Mouse (Mus musculus): ENCODE measurements around the gene Ahnak. TPM values are rescaled to one million over a fixed set of nuclear protein-coding genes. Genes with fewer than 3 reads are reported as not detected.
"Not testable (repeated sequence)": the region's sequence is repeated elsewhere in the genome, so short reads cannot be mapped to it uniquely, and the experiment has no call there.

Ahnak gene
- polyA plus RNA-seq, 1 experiment = 177 TPM

DNA sequence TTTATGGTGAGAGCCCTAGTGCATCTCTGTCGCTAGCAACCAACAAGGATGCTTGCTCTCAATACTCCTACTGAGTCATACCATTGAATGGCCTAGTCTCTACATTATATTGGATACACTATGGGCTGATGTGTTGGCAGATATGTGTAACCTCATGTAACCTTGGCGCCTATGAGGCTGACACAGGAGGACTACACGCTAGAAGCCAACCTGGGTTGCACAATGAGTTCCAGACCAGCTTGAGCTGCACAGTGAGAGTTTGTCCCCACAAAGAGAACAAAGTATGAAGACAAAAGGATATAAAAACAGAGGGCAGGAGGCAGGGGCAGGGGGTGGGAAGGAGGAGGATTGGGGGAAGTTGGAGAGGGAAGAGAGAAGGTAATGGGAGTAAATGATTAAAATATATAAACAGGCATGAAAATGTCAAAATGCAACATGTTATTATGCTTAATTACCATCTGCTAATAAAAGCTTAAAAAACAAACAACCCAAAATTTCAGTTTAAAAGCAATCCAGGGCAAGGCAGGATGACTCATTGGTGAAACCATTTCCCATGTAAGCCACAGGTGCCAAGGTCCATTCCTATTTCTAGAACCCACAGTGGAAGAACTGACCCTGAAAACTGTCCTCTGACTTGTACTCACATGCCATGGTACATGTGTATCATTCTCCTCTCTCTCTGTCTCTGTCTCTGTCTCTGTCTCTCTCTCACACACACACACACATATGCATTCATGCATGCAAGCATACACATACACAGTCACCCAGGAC, 130.8 kb downstream of the Ahnak start:
- no peak overlapping the region for H3K4me3 ChIP-seq (ENCODE audit: insufficient read depth, low read depth, low read length)
- no peak overlapping the region for H3K27ac ChIP-seq (replicated peaks; ENCODE audit: low read depth, low read length)
- H3K4me1 ChIP-seq (ENCODE audit: control insufficient read depth, insufficient read depth, insufficient read length, low read length) = no peaks in the 10 kb centered on the region

DNA sequence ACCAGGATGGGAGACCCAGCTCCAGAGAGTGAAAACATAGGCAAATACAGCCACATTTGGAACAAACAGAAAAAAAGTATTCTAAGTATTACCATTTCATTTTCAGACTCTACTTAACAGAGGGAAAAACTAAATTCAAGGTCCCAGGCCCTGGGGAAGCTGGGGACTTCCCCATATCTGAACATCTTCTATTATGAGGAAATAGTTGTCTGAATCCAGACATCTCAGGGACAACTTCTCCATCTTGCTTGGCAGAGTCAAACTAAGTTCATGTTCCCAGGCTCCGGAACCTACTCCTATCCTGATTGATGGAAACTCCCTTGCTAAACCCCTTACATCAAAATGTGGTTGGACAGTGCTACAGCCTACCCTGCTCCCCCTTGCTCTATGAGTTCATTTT, 133.3 kb downstream of the Ahnak start:
- Histone ChIP-seq H3K4me3 (ENCODE audit: insufficient read depth, low read depth, low read length) (no peak overlapping the region), H3K27ac (replicated peaks; ENCODE audit: low read depth, low read length) (no peak overlapping the region), H3K4me1 (ENCODE audit: control insufficient read depth, insufficient read depth, insufficient read length, low read length) (no peaks in the 10 kb centered on the region)

DNA sequence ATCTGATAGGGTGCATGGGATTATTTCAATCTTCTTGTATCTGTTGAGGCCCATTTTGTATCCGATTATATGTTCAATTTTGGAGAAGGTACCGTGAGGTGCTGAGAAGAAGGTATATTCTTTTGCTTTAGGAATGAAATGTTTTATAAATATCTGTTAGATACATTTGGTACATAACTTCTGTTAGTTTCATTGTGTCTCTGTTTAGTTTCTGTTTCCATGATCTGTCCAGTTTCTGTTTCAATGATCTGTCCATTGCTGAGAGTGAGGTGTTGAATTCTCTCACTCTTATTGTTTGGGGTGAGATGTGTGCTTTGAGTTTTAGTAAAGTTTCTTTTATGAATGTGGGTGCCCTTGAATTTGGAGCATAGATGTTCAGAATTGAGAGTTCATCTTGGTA, 134.9 kb downstream of the Ahnak start:
- not testable (repeated sequence) for H3K4me1 ChIP-seq (ENCODE audit: control insufficient read depth, insufficient read depth, insufficient read length, low read length)

More for the DNA sequence above, 134.9 kb downstream of the Ahnak start:
- H3K4me3 ChIP-seq (ENCODE audit: insufficient read depth, low read depth, low read length); H3K27ac ChIP-seq (replicated peaks; ENCODE audit: low read depth, low read length): not testable (repeated sequence)

Other genes with a start within 250 kb of the Ahnak start
- gene 1700092M07Rik, start 248.6 kb upstream of the Ahnak start, polyA plus RNA-seq (2012; ENCODE audit: insufficient read depth, insufficient read length, missing spikeins) = not detected in 2 replicates
- 30.7 and 43.6 TPM in 2 replicates for gene Stx5a, start 247.9 kb upstream of the Ahnak start, polyA plus RNA-seq (2012; ENCODE audit: insufficient read depth, insufficient read length, missing spikeins)
- 51.6 and 58.1 TPM in 2 replicates for gene Nxf1, start 232.2 kb upstream of the Ahnak start, polyA plus RNA-seq (2012; ENCODE audit: insufficient read depth, insufficient read length, missing spikeins)
- gene Tmem223, start 218.3 kb upstream of the Ahnak start, polyA plus RNA-seq (2012; ENCODE audit: insufficient read depth, insufficient read length, missing spikeins) = 140 and 154 TPM in 2 replicates
- 34.0 and 34.8 TPM in 2 replicates for gene Tmem179b, start 214.8 kb upstream of the Ahnak start, polyA plus RNA-seq (2012; ENCODE audit: insufficient read depth, insufficient read length, missing spikeins)
- 4.2 and 8.6 TPM in 2 replicates for gene Taf6l, start 202.9 kb upstream of the Ahnak start, polyA plus RNA-seq (2012; ENCODE audit: insufficient read depth, insufficient read length, missing spikeins)
- gene Polr2g, start 190.7 kb upstream of the Ahnak start, polyA plus RNA-seq (2012; ENCODE audit: insufficient read depth, insufficient read length, missing spikeins) = 68.9 and 71.7 TPM in 2 replicates
- 1.2 and 2.8 TPM in 2 replicates for gene Zbtb3, start 186.7 kb upstream of the Ahnak start, polyA plus RNA-seq (2012; ENCODE audit: insufficient read depth, insufficient read length, missing spikeins)
- gene Ttc9c, start 170.0 kb upstream of the Ahnak start, polyA plus RNA-seq (2012; ENCODE audit: insufficient read depth, insufficient read length, missing spikeins) = 27.1 and 28.9 TPM in 2 replicates
- 31.0 and 31.1 TPM in 2 replicates for gene Hnrnpul2, start 169.3 kb upstream of the Ahnak start, polyA plus RNA-seq (2012; ENCODE audit: insufficient read depth, insufficient read length, missing spikeins)
- gene AC129217.1, start 159.5 kb upstream of the Ahnak start, polyA plus RNA-seq (2012; ENCODE audit: insufficient read depth, insufficient read length, missing spikeins) = 17.2 and 39.8 TPM in 2 replicates
- gene Bscl2, start 151.8 kb upstream of the Ahnak start, polyA plus RNA-seq (2012; ENCODE audit: insufficient read depth, insufficient read length, missing spikeins) = 212 and 233 TPM in 2 replicates
- gene Gng3, start 150.1 kb upstream of the Ahnak start, polyA plus RNA-seq (2012; ENCODE audit: insufficient read depth, insufficient read length, missing spikeins) = not detected in 2 replicates
- gene Lrrn4cl, start 138.5 kb upstream of the Ahnak start, polyA plus RNA-seq (2012; ENCODE audit: insufficient read depth, insufficient read length, missing spikeins) = 3.3 and 10.5 TPM in 2 replicates
- 188 and 228 TPM in 2 replicates for gene Ubxn1, start 117.8 kb upstream of the Ahnak start, polyA plus RNA-seq (2012; ENCODE audit: insufficient read depth, insufficient read length, missing spikeins)
- 88.3 and 93.3 TPM in 2 replicates for gene Uqcc3, start 108.4 kb upstream of the Ahnak start, polyA plus RNA-seq (2012; ENCODE audit: insufficient read depth, insufficient read length, missing spikeins)
- 11.9 and 20.2 TPM in 2 replicates for gene Lbhd1, start 105.6 kb upstream of the Ahnak start, polyA plus RNA-seq (2012; ENCODE audit: insufficient read depth, insufficient read length, missing spikeins)
- not detected in 2 replicates for gene Gm49403, start 105.4 kb upstream of the Ahnak start, polyA plus RNA-seq (2012; ENCODE audit: insufficient read depth, insufficient read length, missing spikeins)
- 36.6 and 59.8 TPM in 2 replicates for gene 1810009A15Rik, start 100.4 kb upstream of the Ahnak start, polyA plus RNA-seq (2012; ENCODE audit: insufficient read depth, insufficient read length, missing spikeins)
- 6.2 TPM in 1 of 2 replicates, not detected in the other for gene Gm49416, start 100.4 kb upstream of the Ahnak start, polyA plus RNA-seq (2012; ENCODE audit: insufficient read depth, insufficient read length, missing spikeins)
- gene Ints5, start 96.3 kb upstream of the Ahnak start, polyA plus RNA-seq (2012; ENCODE audit: insufficient read depth, insufficient read length, missing spikeins) = 4.8 and 5.9 TPM in 2 replicates
- gene Ganab, start 91.2 kb upstream of the Ahnak start, polyA plus RNA-seq (2012; ENCODE audit: insufficient read depth, insufficient read length, missing spikeins) = 49.7 and 56.8 TPM in 2 replicates
- gene B3gat3, start 68.9 kb upstream of the Ahnak start, polyA plus RNA-seq (2012; ENCODE audit: insufficient read depth, insufficient read length, missing spikeins) = 30.2 and 30.8 TPM in 2 replicates
- 4.5 and 11.4 TPM in 2 replicates for gene Rom1, start 59.9 kb upstream of the Ahnak start, polyA plus RNA-seq (2012; ENCODE audit: insufficient read depth, insufficient read length, missing spikeins)
- gene Eml3, start 59.7 kb upstream of the Ahnak start, polyA plus RNA-seq (2012; ENCODE audit: insufficient read depth, insufficient read length, missing spikeins) = 11.6 and 12.9 TPM in 2 replicates
- 28.2 and 30.6 TPM in 2 replicates for gene Mta2, start 47.4 kb upstream of the Ahnak start, polyA plus RNA-seq (2012; ENCODE audit: insufficient read depth, insufficient read length, missing spikeins)
- gene Tut1, start 35.4 kb upstream of the Ahnak start, polyA plus RNA-seq (2012; ENCODE audit: insufficient read depth, insufficient read length, missing spikeins) = 6.9 and 7.5 TPM in 2 replicates
- gene Eef1g, start 22.2 kb upstream of the Ahnak start, polyA plus RNA-seq (2012; ENCODE audit: insufficient read depth, insufficient read length, missing spikeins) = 134 and 135 TPM in 2 replicates
- gene Scgb1a1, start 98.7 kb downstream of the Ahnak start, polyA plus RNA-seq (2012; ENCODE audit: insufficient read depth, insufficient read length, missing spikeins) = not detected in 2 replicates
- 9.2 and 10.1 TPM in 2 replicates for gene Asrgl1, start 146.4 kb downstream of the Ahnak start, polyA plus RNA-seq (2012; ENCODE audit: insufficient read depth, insufficient read length, missing spikeins)

Measured in brown adipose tissue, adult 24 weeks (tissue).